ENCODE assay signal across 8 mouse cellular contexts in the genomic region with DNA sequence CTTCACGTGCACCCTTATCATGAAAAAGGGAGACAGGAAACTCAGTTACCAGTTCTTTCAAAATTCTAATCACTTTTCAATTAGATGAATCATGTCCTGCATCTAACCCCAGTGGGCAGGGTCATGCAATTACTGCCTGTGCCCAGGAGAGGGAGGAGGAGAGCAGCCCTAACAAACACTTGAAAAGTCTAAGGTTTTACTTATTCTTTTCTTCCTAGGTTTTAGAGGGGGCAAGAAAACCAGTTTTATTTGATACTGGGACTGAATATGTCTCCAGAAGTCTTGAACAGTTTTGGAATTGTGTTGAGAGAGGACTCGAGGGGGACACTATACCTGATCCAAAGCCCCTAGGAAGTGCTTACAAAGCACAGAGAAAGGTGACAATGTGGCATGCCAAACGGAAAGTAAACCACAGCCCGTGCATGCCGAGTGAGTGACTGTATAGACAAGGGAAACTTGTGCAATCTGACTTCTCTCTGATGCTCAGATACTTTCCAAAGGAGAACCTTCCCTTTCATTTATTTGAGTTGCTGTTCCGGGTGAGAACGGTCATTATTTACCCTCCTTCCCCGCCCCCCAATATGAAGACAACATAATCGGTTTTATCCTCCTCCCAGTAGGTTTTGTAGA.
DNase-seq lines count a peak whose midpoint lies in the region; ATAC-seq and TF ChIP-seq lines count a peak whose summit lies in the region.

No protein-coding gene starts in this region.

- H3K4me2 ChIP-seq in intestine, embryonic 16.5 days (ENCODE audit: low read depth, low read length) = peak overlapping the region; percentile 2

- no peaks in the 10 kb centered on the region for H3K4me1 ChIP-seq in intestine, embryonic 16.5 days (ENCODE audit: control insufficient read depth, insufficient read depth, low read length)

- no peaks in the 10 kb centered on the region for H3K79me3 ChIP-seq in C2C12 (ENCODE audit: low read depth)

- no peaks in the 10 kb centered on the region for H3K36me3 ChIP-seq in C2C12 (ENCODE audit: control insufficient read depth, insufficient read depth)
- no peaks in the 10 kb centered on the region for H3K36me3 ChIP-seq in intestine, embryonic 16.5 days (ENCODE audit: control insufficient read depth, insufficient read depth, low read length)

- TF ChIP-seq POLR2A in brain, embryonic 14.5 days (IDR thresholded peaks at IDR 0.05; ENCODE audit: borderline replicate concordance, extremely low read depth, insufficient read depth, insufficient read length, poor library complexity, severe bottlenecking) = no peak

- H3K9me3 ChIP-seq in intestine, embryonic 16.5 days (ENCODE audit: control insufficient read depth, low read length) = no peaks in the 10 kb centered on the region

- no peaks in the 10 kb centered on the region for H3K27me3 ChIP-seq in C2C12 (ENCODE audit: control insufficient read depth, insufficient read depth, insufficient read length)
- H3K27me3 ChIP-seq in intestine, embryonic 16.5 days (replicated peaks; ENCODE audit: control insufficient read depth, insufficient read depth, low read length) = no peaks in the 10 kb centered on the region

- peak; percentile 56 for TF ChIP-seq CTCF in gastrocnemius, adult 2 months (IDR thresholded peaks at IDR 0.05)
- TF ChIP-seq CTCF in C2C12 (IDR thresholded peaks at IDR 0.05; ENCODE audit: control insufficient read depth, insufficient read depth, insufficient read length) = peak; percentile 29
- TF ChIP-seq CTCF in brain, embryonic 14.5 days (IDR thresholded peaks at IDR 0.05; ENCODE audit: borderline replicate concordance, extremely low read depth, insufficient read depth, insufficient read length) = peak; percentile 71; the same call in 1 of the 2 replicates

- ATAC-seq in intestine, embryonic 16.5 days = no peak
- peak; percentile 75; the same call in 1 of the 2 replicates for ATAC-seq in megakaryocyte-erythroid progenitor cell, adult 5-6 weeks (replicated peaks; ENCODE audit: low FRiP score, low TSS enrichment, poor library complexity, severe bottlenecking)

- no peak overlapping the region for H3K9ac ChIP-seq in intestine, embryonic 16.5 days (ENCODE audit: low read depth, low read length)

- intact Hi-C loops in gastrocnemius, adult 2 months (cut with DNase I) = no loop called here

- WGBS in intestine, embryonic 16.5 days = 36% methylated on average over 9 of the region's 9 CpGs

- no peak overlapping the region for H3K27ac ChIP-seq in gastrocnemius, adult 2 months
- H3K27ac ChIP-seq in intestine, embryonic 16.5 days (ENCODE audit: low read length) = no peak overlapping the region

- no peak overlapping the region for H3ac ChIP-seq in C2C12 (ENCODE audit: control insufficient read depth, insufficient read length, low read depth)

- no peak for DNase-seq in gastrocnemius, adult 2 months
- no peak for DNase-seq in gastrocnemius, postnatal 4 days (ENCODE audit: low spot score in 2 of 2)
- DNase-seq in brain, embryonic 14.5 days (ENCODE audit: low read depth) = no peak
- DNase-seq in urinary bladder, postnatal 10 days (ENCODE audit: low spot score) = no peak
- DNase-seq in layer of hippocampus, adult 8-10 months (ENCODE audit: low spot score in 2 of 2) = no peak

- H3K79me2 ChIP-seq in C2C12 (ENCODE audit: control insufficient read depth, insufficient read depth) = no peaks in the 10 kb centered on the region

- peak overlapping the region; percentile 26 for H3K4me3 ChIP-seq in gastrocnemius, adult 2 months
- no peak overlapping the region for H3K4me3 ChIP-seq in C2C12 (ENCODE audit: insufficient read depth, poor library complexity, severe bottlenecking)
- H3K4me3 ChIP-seq in intestine, embryonic 16.5 days (ENCODE audit: low read length) = peak overlapping the region; percentile 9; the same call in 1 of the 2 replicates

TF ChIP-seq in C2C12, 6 proteins besides CTCF, POLR2A, EP300 and RAD21:
- peak; percentile 91 for TF ChIP-seq CEBPB (IDR thresholded peaks at IDR 0.05; ENCODE audit: low read depth)
- no peak for TF ChIP-seq FOSL1 (IDR thresholded peaks at IDR 0.05; ENCODE audit: insufficient read depth, low read length, poor library complexity, severe bottlenecking)
TF ChIP-seq in C2C12: peak in this region for 1.
